In the genomic region with DNA sequence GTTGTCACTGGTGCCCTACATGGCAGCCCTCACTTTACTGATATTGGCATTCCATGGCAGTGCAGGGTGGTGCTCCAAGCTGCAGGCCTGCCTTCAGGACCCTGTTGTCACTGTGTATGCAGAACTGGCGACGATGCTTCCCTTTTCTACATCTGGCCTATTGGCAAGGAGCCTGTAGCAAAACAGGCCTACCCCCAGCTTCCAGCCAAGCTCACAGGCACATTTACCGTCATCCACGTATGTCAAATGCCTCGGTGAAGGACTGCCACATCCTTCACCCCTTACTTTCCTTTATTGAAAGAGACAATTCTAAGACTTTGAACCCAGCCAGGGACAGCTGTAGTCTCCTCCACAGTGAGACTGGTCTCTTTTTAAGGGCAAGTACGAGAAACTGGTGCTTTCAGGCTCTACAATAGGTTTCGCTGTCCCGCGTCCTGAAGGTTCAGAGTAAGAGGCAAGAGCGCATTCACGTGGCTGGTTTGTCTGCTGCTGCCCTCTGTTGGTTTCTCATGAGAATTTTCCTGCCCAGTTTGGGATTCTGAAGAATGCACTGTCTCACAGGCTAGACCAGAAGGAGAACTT, we compare ENCODE assay signal across 8 mouse cellular contexts.
DNase-seq lines count a peak whose midpoint lies in the region; ATAC-seq and TF ChIP-seq lines count a peak whose summit lies in the region.

No protein-coding gene starts in this region.

- H3K27ac ChIP-seq in heart, adult 2 months, result no peak overlapping the region
- H3K27ac ChIP-seq in forebrain, embryonic 15.5 days (replicated peaks), result peak overlapping the region; percentile 62
- no peak overlapping the region for H3K27ac ChIP-seq in intestine, embryonic 16.5 days (ENCODE audit: low read length)
- H3K27ac ChIP-seq in midbrain, embryonic 14.5 days (replicated peaks; ENCODE audit: low read depth, low read length), result no peak overlapping the region

- H3K79me2 ChIP-seq in heart, adult 2 months (replicated peaks; ENCODE audit: control insufficient read depth, insufficient read depth, low read length), result no peaks in the 10 kb centered on the region

- no peaks in the 10 kb centered on the region for H3K27me3 ChIP-seq in heart, adult 2 months (ENCODE audit: control insufficient read depth, insufficient read depth, low read length)
- H3K27me3 ChIP-seq in forebrain, embryonic 15.5 days, result no peaks in the 10 kb centered on the region
- H3K27me3 ChIP-seq in intestine, embryonic 16.5 days (replicated peaks; ENCODE audit: control insufficient read depth, insufficient read depth, low read length), result no peaks in the 10 kb centered on the region
- 0 out of 2 replicates have a peak, but pooled peaks cover 9% of the 10 kb centered on the region for H3K27me3 ChIP-seq in midbrain, embryonic 14.5 days (ENCODE audit: control insufficient read depth, insufficient read depth, low read length)

- no peak for TF ChIP-seq POLR2A in heart, adult 2 months (IDR thresholded peaks at IDR 0.05; ENCODE audit: insufficient read depth, low read depth, low read length)

- peak; percentile 64 for TF ChIP-seq CTCF in heart, adult 2 months (IDR thresholded peaks at IDR 0.05)

- no peaks in the 10 kb centered on the region for H3K4me1 ChIP-seq in heart, adult 2 months (ENCODE audit: control insufficient read depth, insufficient read depth, low read length)
- H3K4me1 ChIP-seq in forebrain, embryonic 15.5 days, result peaks cover 19% of the 10 kb centered on the region
- no peaks in the 10 kb centered on the region for H3K4me1 ChIP-seq in intestine, embryonic 16.5 days (ENCODE audit: control insufficient read depth, insufficient read depth, low read length)
- H3K4me1 ChIP-seq in midbrain, embryonic 14.5 days (ENCODE audit: control insufficient read depth, insufficient read depth, low read length), result no peaks in the 10 kb centered on the region

- no peaks in the 10 kb centered on the region for H3K9me3 ChIP-seq in forebrain, embryonic 15.5 days
- no peaks in the 10 kb centered on the region for H3K9me3 ChIP-seq in intestine, embryonic 16.5 days (ENCODE audit: control insufficient read depth, low read length)
- H3K9me3 ChIP-seq in midbrain, embryonic 14.5 days (ENCODE audit: control insufficient read depth, low read length), result no peaks in the 10 kb centered on the region

- intact Hi-C loops in heart, adult 2 months (cut with DNase I), result loop anchor here (2.0 to 5.0 kb wide), 2 partner anchors 233 to 377 kb away; no protein-coding TSS in a partner anchor
- intact Hi-C loops in left cerebral cortex, postnatal 10 days (cut with DNase I), result loop anchor here (5.0 kb wide), 3 partner anchors 123 to 373 kb away; no protein-coding TSS in a partner anchor

- no peak overlapping the region for H3K9ac ChIP-seq in heart, adult 2 months (ENCODE audit: low read depth, low read length)
- no peak overlapping the region for H3K9ac ChIP-seq in forebrain, embryonic 15.5 days (replicated peaks)
- no peak overlapping the region for H3K9ac ChIP-seq in intestine, embryonic 16.5 days (ENCODE audit: low read depth, low read length)
- H3K9ac ChIP-seq in midbrain, embryonic 14.5 days (replicated peaks; ENCODE audit: low read length), result no peak overlapping the region

- peak overlapping the region; percentile 29 for H3K4me2 ChIP-seq in forebrain, embryonic 15.5 days (replicated peaks)
- no peak overlapping the region for H3K4me2 ChIP-seq in intestine, embryonic 16.5 days (ENCODE audit: low read depth, low read length)
- peak overlapping the region; percentile 36 for H3K4me2 ChIP-seq in midbrain, embryonic 14.5 days (ENCODE audit: low read length)

- H3K36me3 ChIP-seq in heart, adult 2 months (ENCODE audit: control insufficient read depth, insufficient read depth, low read length), result no peaks in the 10 kb centered on the region
- peaks cover 4% of the 10 kb centered on the region; the same call in 1 of the 2 replicates for H3K36me3 ChIP-seq in forebrain, embryonic 15.5 days
- H3K36me3 ChIP-seq in intestine, embryonic 16.5 days (ENCODE audit: control insufficient read depth, insufficient read depth, low read length), result no peaks in the 10 kb centered on the region
- H3K36me3 ChIP-seq in midbrain, embryonic 14.5 days (ENCODE audit: control insufficient read depth, insufficient read depth, low read length), result peaks cover 17% of the 10 kb centered on the region

- H3K4me3 ChIP-seq in heart, adult 2 months, result no peak overlapping the region
- peak overlapping the region; percentile 3; the same call in 1 of the 2 replicates for H3K4me3 ChIP-seq in forebrain, embryonic 15.5 days
- no peak overlapping the region for H3K4me3 ChIP-seq in intestine, embryonic 16.5 days (ENCODE audit: low read length)
- H3K4me3 ChIP-seq in midbrain, embryonic 14.5 days (replicated peaks; ENCODE audit: low read depth, low read length), result no peak overlapping the region

- no peak for TF ChIP-seq EP300 in heart, adult 2 months (IDR thresholded peaks at IDR 0.05; ENCODE audit: insufficient read depth, low read depth, low read length)

- ATAC-seq in forebrain, embryonic 15.5 days (replicated peaks), result peak; percentile 73
- ATAC-seq in intestine, embryonic 16.5 days, result peak; percentile 64
- ATAC-seq in midbrain, embryonic 14.5 days (ENCODE audit: low FRiP score, low TSS enrichment), result 0 out of 2 replicates have a peak, but pooled peaks have one; percentile 34

- WGBS in heart, adult 2 months, result 8% methylated on average over 11 of the region's 11 CpGs
- WGBS in forebrain, embryonic 15.5 days, result 4% methylated on average over 11 of the region's 11 CpGs
- 17% methylated on average over 11 of the region's 11 CpGs for WGBS in intestine, embryonic 16.5 days
- WGBS in midbrain, embryonic 14.5 days, result 11% methylated on average over 11 of the region's 11 CpGs

- DNase-seq in heart, adult 2 months, result no peak
- no peak for DNase-seq in heart, adult 8-10 months (ENCODE audit: low spot score)
- DNase-seq in cerebellum, adult 11-12 months, result peak; percentile 31
- DNase-seq in left cerebral cortex, postnatal 10 days (ENCODE audit: extremely low spot score in 1 of 2, low spot score in 2 of 2), result peak; percentile 34 to 61
- DNase-seq in midbrain, embryonic 14.5 days, result peak; percentile 84
- DNase-seq in testis, postnatal 14 days (ENCODE audit: low spot score), result peak; percentile 24

Comparison
In these comparisons a context has a peak if more than half of its experiments do, and no peak if none do; other contexts are left out.
1. DNase-seq: peak in cerebellum, adult 11-12 months (single experiment), left cerebral cortex, postnatal 10 days (2 of 2), midbrain, embryonic 14.5 days (single experiment) and testis, postnatal 14 days (single experiment); none in heart, adult 2 months (0 of 2) and heart, adult 8-10 months (single experiment).
2. Peak in every context shown above with its lines, with median percentiles within 50 percentile points of each other: ATAC-seq.